ENCODE assay signal across 12 mouse cellular contexts in the genomic region with DNA sequence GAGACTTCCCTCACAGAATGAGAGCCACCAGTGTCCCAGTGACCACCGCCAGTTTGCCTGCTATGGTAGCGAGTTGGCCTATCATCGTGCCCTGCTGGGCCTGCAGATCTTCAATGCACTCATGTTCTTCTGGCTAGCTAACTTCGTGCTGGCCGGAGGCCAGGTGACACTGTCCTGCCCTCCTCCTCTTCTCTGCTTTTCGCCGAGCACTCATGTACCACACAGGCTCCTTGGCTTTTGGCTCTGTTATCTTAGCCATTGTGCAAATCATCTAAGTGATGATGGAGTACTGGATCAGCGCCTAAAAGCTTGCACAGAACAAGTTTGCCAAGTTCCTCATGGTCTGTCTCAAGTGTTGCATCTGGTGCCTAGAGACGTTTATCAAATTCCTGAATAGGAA.
DNase-seq lines count a peak whose midpoint lies in the region; ATAC-seq lines count a peak whose summit lies in the region.
"Had no signal": no experiment of that assay in that cellular context is flagged by ENCODE, and none has a peak within 500 bp of the region (broad histone marks: within the 10 kb centered on the region; RNA-seq: fewer than 3 reads in every experiment).

No protein-coding gene starts in this region.

- DNase-seq in cerebellum, postnatal 10 days: peak; percentile 29 to 49
- no peak for DNase-seq in cerebellum, adult 18-20 months
- DNase-seq in heart, embryonic 10.5 days (ENCODE audit: low spot score): no peak
- peak; percentile 46 to 54 for DNase-seq in heart, postnatal 10 days
- DNase-seq in lung, postnatal 4 days: peak; percentile 34 to 81
- DNase-seq in limb, embryonic 10.5 days (ENCODE audit: low spot score): no peak
- no peak for DNase-seq in cerebellum, adult 11-12 months
- DNase-seq: thymus, postnatal 25 days had no signal

- H3K4me1 ChIP-seq in heart, embryonic 15.5 days (replicated peaks): peaks cover 11% of the 10 kb centered on the region
- no peaks in the 10 kb centered on the region for H3K4me1 ChIP-seq in heart, embryonic 10.5 days
- H3K4me1 ChIP-seq in limb, embryonic 10.5 days: no peaks in the 10 kb centered on the region
- H3K4me1 ChIP-seq: limb, embryonic 15.5 days; midbrain, embryonic 12.5 days had no signal

- H3K27me3 ChIP-seq in heart, embryonic 15.5 days: no peaks in the 10 kb centered on the region
- H3K27me3 ChIP-seq in heart, embryonic 10.5 days (ENCODE audit: insufficient read depth, poor library complexity, severe bottlenecking): no peaks in the 10 kb centered on the region
- no peaks in the 10 kb centered on the region for H3K27me3 ChIP-seq in limb, embryonic 10.5 days (ENCODE audit: low read depth, poor library complexity, severe bottlenecking)
- H3K27me3 ChIP-seq: limb, embryonic 15.5 days; midbrain, embryonic 12.5 days had no signal

- WGBS in heart, embryonic 15.5 days: 28% methylated on average over 9 of the region's 9 CpGs
- WGBS in heart, embryonic 10.5 days: 71% methylated on average over 9 of the region's 9 CpGs
- 92% methylated on average over 9 of the region's 9 CpGs for WGBS in limb, embryonic 10.5 days

- no peak overlapping the region for H3K4me3 ChIP-seq in heart, embryonic 15.5 days
- H3K4me3 ChIP-seq in heart, embryonic 10.5 days: no peak overlapping the region
- no peak overlapping the region for H3K4me3 ChIP-seq in limb, embryonic 10.5 days
- H3K4me3 ChIP-seq: limb, embryonic 15.5 days; midbrain, embryonic 12.5 days had no signal

- intact Hi-C loops in heart, postnatal 10 days (cut with DNase I): no loop called here

- H3K36me3 ChIP-seq in heart, embryonic 15.5 days: no peaks in the 10 kb centered on the region
- no peaks in the 10 kb centered on the region for H3K36me3 ChIP-seq in heart, embryonic 10.5 days
- no peaks in the 10 kb centered on the region for H3K36me3 ChIP-seq in limb, embryonic 10.5 days
- H3K36me3 ChIP-seq: limb, embryonic 15.5 days; midbrain, embryonic 12.5 days had no signal

- ATAC-seq in heart, embryonic 15.5 days (replicated peaks; ENCODE audit: insufficient number of reproducible peaks, insufficient read depth, low FRiP score, low read depth): peak; percentile 89
- ATAC-seq: forebrain, embryonic 16.5 days had no signal

- H3K27ac ChIP-seq in heart, embryonic 15.5 days: no peak overlapping the region
- no peak overlapping the region for H3K27ac ChIP-seq in heart, embryonic 10.5 days
- H3K27ac ChIP-seq in limb, embryonic 10.5 days: no peak overlapping the region
- H3K27ac ChIP-seq: limb, embryonic 15.5 days; midbrain, embryonic 12.5 days had no signal

- H3K9ac ChIP-seq in heart, embryonic 15.5 days: no peak overlapping the region
- H3K9ac ChIP-seq: limb, embryonic 15.5 days; midbrain, embryonic 12.5 days had no signal

- H3K9me3 ChIP-seq in heart, embryonic 15.5 days (replicated peaks): no peaks in the 10 kb centered on the region
- no peaks in the 10 kb centered on the region for H3K9me3 ChIP-seq in heart, embryonic 10.5 days
- no peaks in the 10 kb centered on the region for H3K9me3 ChIP-seq in limb, embryonic 10.5 days (replicated peaks)
- H3K9me3 ChIP-seq: limb, embryonic 15.5 days; midbrain, embryonic 12.5 days had no signal

- H3K4me2 ChIP-seq in heart, embryonic 15.5 days: no peak overlapping the region
- H3K4me2 ChIP-seq: limb, embryonic 15.5 days; midbrain, embryonic 12.5 days had no signal

Comparison
In these comparisons a context has a peak if more than half of its experiments do, and no peak if none do; other contexts are left out.
1. DNase-seq: peak in cerebellum, postnatal 10 days (2 of 2), heart, postnatal 10 days (2 of 2) and lung, postnatal 4 days (2 of 2); none in cerebellum, adult 18-20 months (0 of 2), heart, embryonic 10.5 days (single experiment), limb, embryonic 10.5 days (single experiment) and cerebellum, adult 11-12 months (single experiment).